ENCODE assay signal across 8 mouse cellular contexts in the genomic region with DNA sequence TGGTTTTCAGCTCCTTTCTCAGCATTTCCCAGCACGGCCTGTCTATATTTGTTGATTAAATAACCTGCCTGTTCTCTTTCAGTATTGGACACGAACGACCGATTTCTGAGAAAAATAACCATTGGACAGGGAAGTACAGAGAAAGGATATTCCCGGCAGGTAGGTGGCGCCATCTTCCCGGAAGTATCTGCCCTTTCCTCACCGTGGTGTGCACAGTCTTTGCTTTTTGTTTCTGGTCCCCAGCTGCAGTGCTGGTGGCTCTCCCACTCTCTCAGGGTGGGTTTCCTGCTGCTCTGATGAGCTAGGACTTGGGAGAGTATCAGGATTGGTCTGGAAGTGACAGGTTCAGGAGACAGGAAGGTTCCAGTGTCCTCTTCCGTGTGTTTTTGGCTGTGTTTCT.
DNase-seq lines count a peak whose midpoint lies in the region; ATAC-seq and TF ChIP-seq lines count a peak whose summit lies in the region.

No protein-coding gene starts in this region.

- no peak for TF ChIP-seq POLR2A in ES-Bruce4 (IDR thresholded peaks at IDR 0.05; ENCODE audit: insufficient read depth, low read length)

- peak; percentile 60 for DNase-seq in hindbrain, embryonic 11.5 days (ENCODE audit: low spot score)
- peak; percentile 59 for DNase-seq in cerebellum, adult 8-10 months
- peak; percentile 61 for DNase-seq in gastrocnemius, postnatal 10 days
- DNase-seq in layer of hippocampus, postnatal 10 days (ENCODE audit: low spot score in 2 of 2): peak; percentile 31 to 63
- peak; percentile 38 for DNase-seq in thymus, postnatal 25 days

- no peaks in the 10 kb centered on the region for H3K9me3 ChIP-seq in hindbrain, embryonic 11.5 days (ENCODE audit: control insufficient read depth, low read length)
- no peaks in the 10 kb centered on the region for H3K9me3 ChIP-seq in hindbrain, embryonic 13.5 days
- H3K9me3 ChIP-seq in ES-Bruce4 (replicated peaks; ENCODE audit: control insufficient read depth, insufficient read depth, low read length, poor library complexity, severe bottlenecking): no peaks in the 10 kb centered on the region
- no peaks in the 10 kb centered on the region for H3K9me3 ChIP-seq in midbrain, embryonic 13.5 days

- peak; percentile 75 for TF ChIP-seq CTCF in ES-Bruce4 (IDR thresholded peaks at IDR 0.05; ENCODE audit: low read depth, low read length)

- WGBS in hindbrain, embryonic 11.5 days: 85% methylated on average over 9 of the region's 9 CpGs
- 82% methylated on average over 9 of the region's 9 CpGs for WGBS in hindbrain, embryonic 13.5 days
- 82% methylated on average over 9 of the region's 9 CpGs for WGBS in midbrain, embryonic 13.5 days

- H3K4me2 ChIP-seq in hindbrain, embryonic 11.5 days (replicated peaks; ENCODE audit: low read depth, low read length): no peak overlapping the region
- no peak overlapping the region for H3K4me2 ChIP-seq in hindbrain, embryonic 13.5 days
- no peak overlapping the region for H3K4me2 ChIP-seq in midbrain, embryonic 13.5 days (replicated peaks)

- H3K27me3 ChIP-seq in hindbrain, embryonic 11.5 days (ENCODE audit: control insufficient read depth, insufficient read depth, low read length): no peaks in the 10 kb centered on the region
- no peaks in the 10 kb centered on the region for H3K27me3 ChIP-seq in hindbrain, embryonic 13.5 days
- H3K27me3 ChIP-seq in ES-Bruce4 (ENCODE audit: control insufficient read depth, insufficient read depth, low read length, poor library complexity, severe bottlenecking): no peaks in the 10 kb centered on the region
- no peaks in the 10 kb centered on the region for H3K27me3 ChIP-seq in midbrain, embryonic 13.5 days

- TF ChIP-seq EP300 in ES-Bruce4 (IDR thresholded peaks at IDR 0.05; ENCODE audit: insufficient read depth, low read depth, low read length): no peak

- no peaks in the 10 kb centered on the region for H3K4me1 ChIP-seq in hindbrain, embryonic 11.5 days (replicated peaks; ENCODE audit: control insufficient read depth, insufficient read depth, low read length)
- H3K4me1 ChIP-seq in hindbrain, embryonic 13.5 days (replicated peaks): no peaks in the 10 kb centered on the region
- no peaks in the 10 kb centered on the region for H3K4me1 ChIP-seq in ES-Bruce4 (ENCODE audit: control insufficient read depth, insufficient read depth, low read length)
- no peaks in the 10 kb centered on the region for H3K4me1 ChIP-seq in midbrain, embryonic 13.5 days (replicated peaks)

- no peak overlapping the region for H3K4me3 ChIP-seq in hindbrain, embryonic 11.5 days (ENCODE audit: low read depth, low read length)
- no peak overlapping the region for H3K4me3 ChIP-seq in hindbrain, embryonic 13.5 days
- H3K4me3 ChIP-seq in ES-Bruce4 (ENCODE audit: low read depth, low read length): no peak overlapping the region
- no peak overlapping the region for H3K4me3 ChIP-seq in midbrain, embryonic 13.5 days (replicated peaks)

- no peaks in the 10 kb centered on the region for H3K36me3 ChIP-seq in hindbrain, embryonic 11.5 days (ENCODE audit: control insufficient read depth, insufficient read depth, low read length)
- no peaks in the 10 kb centered on the region for H3K36me3 ChIP-seq in hindbrain, embryonic 13.5 days
- H3K36me3 ChIP-seq in ES-Bruce4 (ENCODE audit: control insufficient read depth, insufficient read depth, low read length, poor library complexity, severe bottlenecking): peaks cover 2% of the 10 kb centered on the region; the same call in 1 of the 2 replicates
- no peaks in the 10 kb centered on the region for H3K36me3 ChIP-seq in midbrain, embryonic 13.5 days

- no peak overlapping the region for H3K27ac ChIP-seq in hindbrain, embryonic 11.5 days (ENCODE audit: low read depth, low read length)
- no peak overlapping the region for H3K27ac ChIP-seq in hindbrain, embryonic 13.5 days
- no peak overlapping the region for H3K27ac ChIP-seq in ES-Bruce4 (ENCODE audit: insufficient read depth, low read length)
- no peak overlapping the region for H3K27ac ChIP-seq in midbrain, embryonic 13.5 days

- no peak overlapping the region for H3K9ac ChIP-seq in hindbrain, embryonic 11.5 days (ENCODE audit: low read depth, low read length)
- H3K9ac ChIP-seq in hindbrain, embryonic 13.5 days: no peak overlapping the region
- no peak overlapping the region for H3K9ac ChIP-seq in ES-Bruce4 (ENCODE audit: low read depth, poor library complexity, severe bottlenecking)
- no peak overlapping the region for H3K9ac ChIP-seq in midbrain, embryonic 13.5 days (replicated peaks)

- 0 out of 2 replicates have a peak, but pooled peaks have one; percentile 43 for ATAC-seq in hindbrain, embryonic 11.5 days (ENCODE audit: low FRiP score)
- no peak for ATAC-seq in hindbrain, embryonic 13.5 days (ENCODE audit: low FRiP score)
- ATAC-seq in midbrain, embryonic 13.5 days: 0 out of 2 replicates have a peak, but pooled peaks have one; percentile 6
